Mouse (Mus musculus) retina, embryonic 14.5 days (tissue): Measurements from ENCODE around the gene Apbb1.

Source experiments
- DNase-seq: peaks from one replicate; pipeline ENCODE4 v3.0.0-alpha.2; 2015; ENCODE audit warnings: low spot score

Gene Apbb1

DNA sequence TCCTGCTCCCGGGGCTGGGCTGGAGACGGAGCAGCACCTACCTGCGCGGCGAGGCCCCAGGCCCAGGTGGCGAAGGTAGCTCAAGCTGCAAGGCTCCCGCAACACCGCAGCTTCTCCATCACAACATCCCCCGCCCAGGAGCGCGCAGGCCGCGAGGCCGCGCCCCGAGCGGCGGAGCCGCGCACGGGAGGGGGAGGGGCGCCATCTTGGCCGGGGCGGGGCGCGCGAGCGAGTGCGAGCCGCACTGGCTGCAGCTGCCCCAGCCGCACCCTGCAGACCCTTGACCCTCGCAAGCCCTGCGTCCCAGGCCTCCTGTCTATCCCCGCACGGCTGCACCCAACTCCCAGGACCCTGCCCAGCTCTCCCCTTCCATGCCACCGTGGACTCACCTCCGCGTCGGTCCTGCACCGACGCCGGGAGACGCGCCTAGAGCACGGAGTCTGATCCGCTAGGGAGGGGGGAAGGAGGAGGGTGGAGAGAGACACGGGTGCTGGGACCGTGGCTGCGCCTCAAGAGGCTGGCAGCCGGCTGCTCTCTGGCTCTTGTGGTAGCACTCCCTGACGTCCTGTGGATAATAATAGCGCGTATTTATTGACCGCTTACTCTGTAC is at the start of gene Apbb1:
Gene Apbb1, minus strand, starts transcription at position 560 of the 610 bp plus-strand sequence.
- DNase-seq, result peak; percentile 82

DNA sequence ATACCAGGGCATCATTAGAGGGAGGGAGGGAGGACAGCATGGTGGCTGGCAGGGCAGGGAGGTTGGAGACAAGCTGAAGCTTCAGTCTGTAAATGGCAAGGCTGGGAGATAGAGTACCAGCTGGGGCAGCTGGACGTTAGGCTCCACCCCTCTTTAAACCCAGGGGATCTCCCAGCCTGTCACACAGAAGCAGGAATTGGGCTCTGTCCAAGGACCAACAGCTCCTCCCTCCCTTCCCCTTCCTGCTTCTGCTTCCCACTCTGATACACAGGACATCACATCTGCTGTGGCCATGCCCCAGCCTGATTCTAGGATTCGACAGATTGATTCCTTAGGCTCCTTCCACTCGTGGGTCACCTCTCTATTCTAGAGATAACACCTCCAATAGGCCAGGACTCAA is 47.2 kb upstream of the Apbb1 start:
- DNase-seq, result peak; percentile 41

DNA sequence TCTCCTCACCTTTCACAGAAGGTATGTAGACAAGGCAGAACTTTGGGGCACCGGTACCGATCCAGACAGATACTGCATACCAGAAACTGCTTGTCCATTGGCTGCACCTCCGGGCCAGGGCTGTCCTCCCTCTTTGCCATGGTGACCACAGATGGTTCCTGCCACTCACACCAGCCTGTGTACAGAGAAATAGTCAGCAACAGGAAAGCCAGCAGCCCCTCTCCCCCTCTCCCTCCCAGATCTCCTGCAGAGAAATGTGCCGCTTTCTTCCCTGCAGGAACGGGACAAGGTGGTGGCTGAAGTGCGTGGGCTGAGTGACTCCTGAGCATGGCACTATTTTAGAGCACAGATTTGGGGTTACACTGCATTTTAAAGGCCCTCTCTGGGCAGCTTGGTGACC is 43.9 kb upstream of the Apbb1 start:
- DNase-seq, result no peak

DNA sequence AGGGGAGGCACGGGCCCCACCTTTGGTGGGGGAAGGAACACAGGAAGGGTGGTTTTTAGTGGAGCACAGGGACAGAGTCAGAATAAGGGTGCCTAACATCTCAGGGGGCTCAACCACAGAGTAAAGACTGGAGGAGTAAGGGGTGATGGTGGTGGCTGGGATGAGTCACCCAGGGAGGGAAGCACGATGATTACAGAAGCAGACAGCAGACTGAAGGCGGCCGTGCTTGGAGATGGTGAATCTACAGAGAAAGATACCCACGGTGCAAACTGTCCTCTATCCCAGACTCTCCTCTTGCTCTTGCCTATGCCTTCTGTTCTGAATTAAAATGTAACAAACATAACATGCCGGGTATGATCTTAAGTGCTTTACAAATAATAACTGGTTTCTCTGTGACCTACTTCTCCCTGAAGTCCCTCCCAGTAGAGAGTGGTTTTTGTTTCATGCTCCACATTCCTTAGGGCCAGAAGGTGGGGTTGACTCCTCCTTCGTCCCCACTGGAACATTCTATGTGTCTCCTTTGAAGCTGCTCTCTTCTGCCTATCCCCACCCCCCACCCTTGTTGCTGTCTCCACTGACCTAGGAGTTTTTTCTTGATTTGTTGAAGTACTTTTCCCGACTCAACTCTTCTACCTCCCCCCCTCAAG is 40.3 kb upstream of the Apbb1 start:
- DNase-seq, result peak; percentile 7

DNA sequence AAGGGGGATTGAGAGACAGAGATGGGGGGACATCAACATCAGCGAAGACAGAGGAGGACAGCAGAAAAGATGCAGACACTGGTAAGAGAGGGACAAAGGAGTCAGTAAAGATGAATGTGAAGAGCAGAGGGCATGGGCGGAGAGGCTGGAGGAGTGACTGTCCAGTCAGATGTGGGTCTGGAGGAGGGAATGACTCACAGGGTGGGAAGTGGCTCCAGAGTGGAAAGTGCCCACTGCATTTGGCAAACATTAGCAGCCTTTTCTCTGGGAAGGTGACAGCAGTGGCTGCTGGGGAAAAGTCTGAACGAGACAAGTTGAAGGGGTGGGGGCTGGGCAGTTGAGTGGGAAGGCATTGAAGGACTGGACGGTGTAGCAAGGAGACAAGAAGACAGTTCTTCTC is 39.6 kb upstream of the Apbb1 start:
- DNase-seq, result no peak

DNA sequence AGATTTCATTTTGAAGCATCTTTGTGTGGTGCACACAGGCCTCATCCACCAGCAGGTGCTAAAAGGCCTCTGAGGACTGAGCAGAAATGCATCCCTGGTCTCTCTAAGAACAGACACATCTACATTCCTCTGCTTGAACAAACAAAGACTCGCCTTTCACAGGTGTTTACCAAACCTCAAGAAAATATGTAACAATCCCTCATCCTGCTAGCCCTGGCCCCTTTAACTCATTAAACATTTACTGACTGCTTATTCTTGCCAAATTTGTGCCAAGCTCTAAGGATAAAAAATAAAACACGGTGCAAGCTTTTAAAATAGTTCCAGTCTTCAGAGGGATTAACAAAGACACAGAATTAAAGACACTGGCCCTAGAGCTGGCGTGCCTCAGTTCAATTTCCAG is 38.2 kb upstream of the Apbb1 start:
- no peak for DNase-seq

DNA sequence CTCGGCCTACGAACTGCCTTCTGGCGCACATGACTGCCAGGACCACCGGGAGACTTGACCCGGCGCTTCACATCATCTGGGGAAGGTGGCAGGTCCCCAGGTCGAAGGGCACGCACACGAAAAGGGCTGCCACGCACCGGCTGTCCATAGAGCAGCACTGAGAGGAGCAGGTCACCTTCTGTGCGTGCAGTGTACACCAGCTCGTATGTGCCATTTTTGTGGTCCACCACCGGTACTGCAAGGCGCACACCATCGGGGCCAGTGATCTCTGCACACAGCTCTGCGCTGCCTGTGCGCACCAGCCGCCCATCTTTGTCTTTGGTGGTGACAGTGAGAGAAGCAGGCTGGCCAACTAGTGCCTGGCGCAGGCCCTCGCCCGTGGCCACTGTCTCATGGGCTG is 36.4 kb upstream of the Apbb1 start:
- DNase-seq, result no peak

DNA sequence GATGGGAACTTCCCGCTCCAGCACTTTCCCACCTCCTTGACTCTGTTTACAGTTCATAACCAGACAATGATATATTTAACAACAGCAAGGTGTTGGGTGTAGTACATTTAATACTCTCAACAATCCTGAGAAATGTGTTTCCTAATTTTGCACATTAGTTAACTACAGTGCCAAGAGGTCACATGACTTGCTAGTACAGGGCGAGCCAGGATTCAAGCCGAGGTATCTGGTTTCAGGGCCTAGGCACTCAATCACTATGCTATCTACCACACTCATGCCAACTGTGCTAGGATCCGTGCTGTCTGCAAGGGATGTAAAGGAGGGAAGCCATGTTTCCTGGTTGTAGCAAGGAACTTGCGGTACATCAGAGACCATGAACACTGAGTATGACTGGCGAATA is 35.1 kb upstream of the Apbb1 start:
- DNase-seq, result no peak

DNA sequence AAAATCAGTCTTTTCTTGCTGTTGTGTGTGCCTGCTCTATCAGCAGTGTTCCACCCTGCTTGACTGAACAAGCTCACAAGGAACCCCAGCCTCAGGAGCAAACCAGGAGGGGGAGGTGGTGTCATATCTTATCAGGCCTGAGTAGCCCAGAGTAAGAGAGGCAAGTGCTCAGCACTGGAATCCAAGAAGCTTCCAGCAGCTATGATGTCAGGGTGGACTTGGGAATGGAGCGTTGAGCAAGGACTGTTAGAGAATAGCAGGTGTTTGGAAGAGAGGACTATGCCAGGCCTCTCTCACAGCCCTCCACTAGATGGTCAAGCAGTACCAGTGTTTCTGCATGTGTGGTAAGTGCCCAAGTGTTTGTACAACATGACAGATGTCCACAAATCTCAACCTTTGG is 34.3 kb upstream of the Apbb1 start:
- DNase-seq, result no peak

DNA sequence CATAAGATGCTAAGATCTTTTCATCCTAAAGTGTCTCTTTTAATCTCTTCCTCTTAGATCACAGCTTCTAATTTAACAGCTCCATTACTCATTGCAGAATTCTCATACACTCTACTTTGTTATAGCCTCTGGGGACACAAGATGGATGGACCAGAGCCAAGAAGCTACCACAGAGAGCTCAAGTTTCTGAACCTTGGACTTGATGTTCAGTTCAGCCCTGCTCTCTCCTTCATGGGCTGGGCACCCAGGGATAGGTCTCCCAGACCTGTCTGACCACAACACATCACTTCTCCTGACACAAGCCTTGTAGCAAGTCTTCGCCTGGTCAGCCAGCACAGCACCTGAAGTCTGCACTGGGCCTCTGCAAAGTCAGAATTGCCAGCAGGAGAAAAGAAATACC is 32.9 kb upstream of the Apbb1 start:
- DNase-seq, result no peak

DNA sequence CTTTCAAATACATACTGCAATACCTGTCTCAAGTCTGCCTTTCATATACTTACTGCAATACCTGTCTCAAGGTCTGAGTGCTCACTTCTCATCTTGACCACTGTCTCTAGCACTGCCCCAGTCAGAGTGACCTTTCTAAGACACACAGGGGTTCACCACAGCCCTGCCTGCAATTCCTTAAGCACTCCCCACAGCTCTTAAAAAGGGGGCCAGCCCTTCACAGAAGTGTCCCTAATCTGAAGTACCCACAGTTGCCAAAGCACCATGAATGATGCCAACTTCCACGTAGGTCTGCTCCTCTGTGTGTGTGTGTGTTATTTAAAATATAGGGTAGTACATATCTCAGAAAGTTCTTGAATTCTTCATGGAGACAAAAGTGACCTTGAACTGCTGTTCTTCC is 30.3 kb upstream of the Apbb1 start:
- DNase-seq, result no peak

DNA sequence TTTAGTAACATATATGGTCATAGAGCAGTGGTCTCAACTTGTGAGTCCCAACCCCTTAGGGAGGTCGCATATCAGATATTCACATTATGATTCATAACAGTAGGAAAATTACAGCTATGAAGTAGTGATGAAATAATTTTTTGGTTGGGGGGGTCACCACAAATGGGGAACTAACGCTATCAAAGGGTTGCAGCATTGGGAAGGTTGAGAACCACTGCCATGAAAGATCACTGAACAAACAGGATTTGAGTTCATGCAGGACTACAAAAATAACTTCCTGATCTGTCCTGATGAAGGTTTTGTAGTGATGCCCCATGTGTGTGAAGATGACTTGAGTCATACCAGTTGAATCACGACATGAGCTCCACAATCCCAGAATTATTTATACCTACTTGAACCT is 27.0 kb upstream of the Apbb1 start:
- DNase-seq, result no peak

DNA sequence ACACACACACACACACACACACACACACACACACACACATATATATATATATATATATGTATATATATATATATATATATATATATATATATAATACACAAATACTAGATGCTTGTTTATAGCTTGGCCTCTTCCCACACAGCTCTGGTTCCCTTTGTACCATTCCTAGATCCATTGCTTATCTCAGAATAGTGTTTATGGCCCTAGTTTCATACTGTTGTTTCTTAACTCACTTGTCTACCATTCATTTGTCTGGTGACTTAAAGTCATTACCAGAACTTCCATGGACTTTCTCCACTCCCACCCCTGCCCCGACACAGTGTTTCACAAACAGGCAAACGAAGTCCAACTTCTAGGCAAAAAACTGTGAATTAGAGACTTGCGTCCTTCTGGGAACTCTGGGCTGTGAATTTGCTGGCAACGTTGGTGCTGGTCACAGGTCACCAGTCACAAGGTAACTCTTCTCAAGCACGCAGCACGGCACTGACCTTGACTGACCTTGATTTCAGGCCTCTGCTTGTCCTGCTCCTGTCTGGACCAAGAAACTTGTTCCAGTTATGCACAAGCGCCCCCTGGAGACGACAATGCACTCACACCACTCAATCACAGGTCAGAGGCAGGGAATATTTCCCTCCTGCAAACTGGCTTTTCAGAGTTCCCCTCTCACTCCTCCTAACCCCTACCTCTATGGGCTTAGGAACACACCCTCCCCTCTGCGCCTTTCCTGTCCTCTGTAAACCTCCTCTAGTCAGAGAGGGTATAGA is 21.6 kb upstream of the Apbb1 start:
- peak; percentile 74 for DNase-seq

DNA sequence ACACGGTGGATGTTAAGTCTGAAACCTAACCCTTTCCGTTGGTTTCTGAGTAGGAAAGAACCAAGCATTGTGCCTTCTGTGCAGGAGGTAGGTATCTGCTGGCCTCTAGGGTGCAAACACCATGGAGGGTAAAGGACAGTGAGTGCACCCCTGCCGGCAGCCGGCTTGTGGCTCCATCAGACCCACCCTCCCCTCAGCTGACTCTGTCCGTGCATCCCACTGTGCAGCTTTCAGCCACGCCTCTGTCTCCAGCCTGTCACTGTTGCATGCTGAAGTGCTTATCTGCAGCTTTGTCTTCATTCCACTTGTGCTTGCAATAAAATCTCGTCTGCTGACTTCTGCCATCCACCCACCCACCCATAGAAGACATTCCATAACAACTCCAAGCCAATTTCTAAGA is 8.6 kb upstream of the Apbb1 start:
- no peak for DNase-seq

DNA sequence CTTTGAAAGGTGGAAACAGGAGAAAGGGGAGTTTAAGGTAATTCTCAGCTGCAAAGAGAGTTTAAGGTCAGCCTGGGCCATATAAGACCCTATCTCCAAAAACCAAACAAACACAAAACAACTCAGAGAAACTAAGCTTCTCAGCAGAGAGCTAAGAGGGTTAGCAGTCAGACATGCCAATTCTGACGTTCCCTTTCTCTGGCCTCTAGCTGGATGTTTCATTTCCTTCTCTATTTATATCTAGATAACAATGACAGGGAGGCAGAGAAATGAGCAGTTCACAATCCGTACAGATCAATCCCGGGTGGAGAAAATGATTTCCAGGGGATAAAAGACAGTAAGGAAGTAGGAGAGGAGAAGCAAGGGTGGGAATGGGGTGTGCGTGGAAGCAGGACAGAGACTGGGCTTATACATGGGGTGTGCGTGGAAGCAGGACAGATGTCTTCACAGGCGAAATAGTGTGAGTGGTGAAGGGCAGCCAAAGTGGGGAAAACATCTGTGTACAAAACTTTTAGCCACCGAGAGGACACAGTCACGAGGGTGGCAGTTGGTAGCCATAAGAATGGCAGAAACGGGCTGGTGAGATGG is 7.0 kb upstream of the Apbb1 start:
- no peak for DNase-seq

DNA sequence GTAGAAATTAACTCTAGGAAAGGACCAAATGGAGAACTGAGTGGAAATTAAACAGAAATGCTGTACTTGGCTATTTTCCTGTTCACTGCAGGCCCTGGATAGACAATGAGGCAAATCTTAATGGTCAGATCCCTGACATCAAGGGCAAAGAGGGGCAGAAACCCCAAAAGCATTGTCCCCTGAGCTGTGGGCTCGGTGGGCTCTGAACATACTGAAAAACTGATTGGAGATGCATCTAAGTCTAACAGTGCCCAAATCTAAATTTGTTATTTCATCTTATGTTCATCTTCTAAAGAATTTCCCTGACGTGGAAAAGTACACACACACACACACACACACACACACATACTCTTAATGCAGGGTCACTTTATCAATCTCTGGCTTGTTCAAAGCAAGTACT is 506 bp upstream of the Apbb1 start:
- DNase-seq, result no peak

DNA sequence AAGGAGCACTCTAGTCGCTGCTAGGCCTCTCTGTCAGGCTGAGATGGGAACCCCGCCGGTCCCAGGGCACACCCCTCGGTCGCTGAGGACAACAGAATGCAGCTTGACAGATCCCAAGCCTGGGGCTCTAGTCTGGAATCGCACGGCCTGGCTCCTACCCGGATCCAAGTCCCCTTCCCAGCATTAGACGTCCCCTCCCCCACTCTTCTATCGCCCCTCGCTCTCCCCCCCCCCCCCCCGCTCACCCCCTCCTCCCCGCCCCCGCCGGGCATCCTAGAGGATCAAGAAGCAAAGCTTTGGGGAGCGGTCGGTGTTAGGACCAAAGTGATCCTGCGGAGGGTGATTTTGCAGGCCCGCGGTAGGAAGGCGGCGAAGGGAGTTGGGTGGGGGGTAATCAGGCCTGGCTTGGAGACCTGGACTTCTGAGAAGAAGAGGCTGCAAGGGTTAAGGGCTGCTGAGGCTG is 795 bp downstream of the Apbb1 start:
- DNase-seq, result peak; percentile 69

DNA sequence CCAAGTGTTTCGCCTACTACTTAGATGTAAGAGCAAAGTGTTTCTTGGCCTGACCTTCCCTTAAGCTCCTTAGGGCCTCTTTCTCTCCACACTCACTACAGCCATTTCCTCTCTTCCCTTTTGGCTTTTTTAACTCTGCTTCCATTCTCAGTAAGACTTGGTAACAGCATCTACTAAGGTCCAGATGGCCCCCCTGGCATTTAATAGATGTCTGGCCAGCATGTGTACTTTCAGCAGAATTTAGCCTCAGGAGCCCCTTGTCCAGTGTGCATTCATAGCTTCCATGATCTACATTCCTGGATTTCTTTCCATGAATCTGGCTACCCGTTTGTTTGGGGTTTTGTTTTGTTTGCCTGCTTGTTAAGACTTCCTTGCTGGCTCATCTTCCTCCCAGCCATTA is 3.0 kb downstream of the Apbb1 start:
- DNase-seq, result no peak

DNA sequence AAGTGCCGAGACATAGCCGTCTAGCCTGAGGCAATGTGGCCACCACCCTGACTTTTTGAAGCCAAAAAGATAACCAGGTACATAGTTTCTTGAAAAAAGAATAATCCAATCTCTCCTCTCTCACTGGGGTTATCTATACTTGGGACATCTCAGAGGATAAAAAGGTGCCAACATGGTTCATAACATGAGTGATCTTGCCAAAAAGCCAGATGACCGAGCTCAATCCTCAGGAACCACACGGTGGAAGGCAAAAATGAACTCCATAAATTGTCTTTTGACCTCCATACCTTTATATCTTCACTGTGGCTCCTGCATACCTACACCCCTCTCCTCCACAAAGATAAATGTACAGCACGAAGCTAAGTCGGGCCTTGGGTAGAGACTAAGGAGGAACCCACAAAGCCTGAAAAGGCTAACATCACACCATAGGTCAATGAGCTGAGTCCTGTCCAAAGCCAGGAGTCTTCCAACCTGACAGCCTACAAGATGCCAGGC is 4.0 kb downstream of the Apbb1 start:
- no peak for DNase-seq

DNA sequence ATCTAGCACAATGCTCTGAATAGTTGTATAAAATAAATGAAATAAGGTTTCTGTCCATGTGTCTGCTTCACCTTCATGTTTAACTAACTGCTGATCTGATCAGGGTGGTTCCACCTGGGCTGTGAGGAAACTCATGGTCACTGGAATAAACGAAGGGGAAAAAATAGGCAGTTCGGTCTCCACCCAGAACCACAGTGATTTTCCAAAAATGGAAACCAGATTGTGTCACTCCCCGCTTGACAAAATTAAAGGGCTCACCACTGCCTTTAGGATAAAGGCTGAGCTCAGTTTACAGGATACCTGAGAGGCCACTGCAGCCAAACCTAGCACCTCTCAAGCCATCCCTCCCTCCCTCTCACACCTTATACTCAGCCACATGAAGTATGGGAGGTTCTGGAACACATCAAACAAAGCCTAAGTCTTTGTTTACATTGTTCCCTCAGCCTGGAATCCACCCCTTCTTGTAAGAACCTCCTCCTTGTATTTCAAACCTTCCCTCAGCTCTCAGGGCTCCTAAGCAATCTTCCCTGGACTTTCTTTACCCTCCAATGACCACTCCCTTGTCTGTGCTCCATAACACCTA is 5.2 kb downstream of the Apbb1 start:
- DNase-seq, result no peak

DNA sequence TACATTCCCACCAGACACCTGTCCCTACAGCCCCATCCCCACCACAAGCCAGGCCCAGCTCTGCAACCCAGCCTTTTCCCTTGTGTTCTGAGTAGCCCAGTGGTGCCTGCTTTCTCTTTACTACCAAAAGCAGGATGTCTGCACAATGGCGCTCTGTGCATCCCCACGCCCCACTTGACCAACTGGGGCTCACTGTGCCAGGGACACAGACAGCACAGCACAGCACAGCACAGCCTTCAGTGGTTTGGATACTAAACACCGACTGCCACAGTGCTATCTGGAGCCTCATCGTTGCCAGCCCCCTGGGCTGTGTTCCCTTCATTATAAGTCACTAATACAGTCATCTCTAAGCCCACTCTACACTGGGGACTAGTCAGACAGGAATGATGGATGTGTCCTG is 6.9 kb downstream of the Apbb1 start:
- DNase-seq, result no peak

DNA sequence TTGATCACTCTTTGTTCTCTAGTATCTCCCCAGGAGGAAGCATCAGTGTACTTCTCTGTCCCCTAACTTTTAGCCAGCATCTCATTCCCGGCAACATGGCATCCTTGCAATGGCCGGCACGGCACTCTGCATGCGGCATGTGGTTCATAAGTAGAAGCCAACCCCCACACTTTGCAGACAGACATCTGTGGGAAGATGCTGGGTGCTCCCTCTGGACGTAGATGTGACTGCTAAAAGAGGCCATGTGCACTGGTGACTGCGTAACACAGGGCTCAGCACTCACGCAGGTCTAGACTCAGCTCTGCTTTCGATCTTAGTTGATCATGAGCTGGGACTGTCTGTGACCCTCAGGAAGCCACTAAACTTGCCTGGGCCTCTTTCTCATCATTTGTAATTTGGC is 8.5 kb downstream of the Apbb1 start:
- DNase-seq, result no peak

DNA sequence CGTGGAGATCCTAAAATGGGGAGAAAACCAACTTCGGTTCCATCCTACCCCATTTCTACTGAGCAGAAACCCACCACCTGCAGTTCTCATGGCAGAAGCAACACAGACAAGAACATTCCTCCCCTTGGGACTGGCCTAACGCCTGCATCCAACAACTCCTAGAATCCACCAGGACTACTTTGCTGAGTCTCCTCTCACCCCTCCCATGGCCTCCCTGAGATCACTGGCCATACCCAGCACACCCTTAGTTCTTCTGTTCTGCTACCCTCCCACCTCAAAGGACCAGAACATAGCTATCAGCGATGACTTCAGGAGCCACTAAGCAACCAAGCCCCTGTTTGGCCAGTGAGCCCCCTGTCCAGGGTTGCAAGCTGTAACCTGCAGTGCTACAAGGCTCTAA is 10.7 kb downstream of the Apbb1 start:
- no peak for DNase-seq
